ENCODE assay signal across 10 mouse cellular contexts in genomic region chr4:154542568-154542967, GRCm38 (mm10).
DNase-seq lines count a peak whose midpoint lies in the region; ATAC-seq and TF ChIP-seq lines count a peak whose summit lies in the region.
"Had no signal": no experiment of that assay in that cellular context is flagged by ENCODE, and none has a peak within 500 bp of the region (broad histone marks: within the 10 kb centered on the region; RNA-seq: fewer than 3 reads in every experiment).

No protein-coding gene starts in this region.

- 30% methylated on average over 5 of the region's 5 CpGs for WGBS in kidney, embryonic 15.5 days
- whole genome bisulfite sequencing in forebrain, postnatal 0 days, result 39% methylated on average over 5 of the region's 5 CpGs
- 6% methylated on average over 5 of the region's 5 CpGs for WGBS in liver, embryonic 14.5 days (ENCODE audit: insufficient replicate concordance)

- no peak overlapping the region for H3K9ac ChIP-seq in kidney, embryonic 15.5 days
- H3K9ac ChIP-seq in forebrain, postnatal 0 days, result no peak overlapping the region
- H3K9ac ChIP-seq in liver, embryonic 14.5 days (replicated peaks), result peak overlapping the region; percentile 57
- H3K9ac ChIP-seq: embryonic facial prominence, embryonic 12.5 days; midbrain, embryonic 12.5 days had no signal

- TF ChIP-seq EP300 in liver, embryonic 14.5 days (IDR thresholded peaks at IDR 0.05; ENCODE audit: low read depth), result peak; percentile 27; the same call in 1 of the 2 replicates

- no peak for DNase-seq in kidney, postnatal 4 days
- no peak for DNase-seq in forebrain, postnatal 0 days
- peak; percentile 25 to 34 (median 30) for DNase-seq in liver, embryonic 14.5 days (ENCODE audit: low read depth in 3 of 3, low spot score in 3 of 3)
- DNase-seq in left cerebral cortex, postnatal 25 days (ENCODE audit: low spot score in 2 of 2), result no peak
- no peak for DNase-seq in layer of hippocampus, adult 9-11 months
- DNase-seq: gastrocnemius, postnatal 25 days had no signal

- no peak for TF ChIP-seq CTCF in forebrain, postnatal 0 days (IDR thresholded peaks at IDR 0.05; ENCODE audit: low read depth)
- no peak for TF ChIP-seq CTCF in liver, embryonic 14.5 days (IDR thresholded peaks at IDR 0.05; ENCODE audit: low read depth)

- ATAC-seq in kidney, embryonic 15.5 days (replicated peaks; ENCODE audit: low FRiP score), result no peak
- ATAC-seq in common myeloid progenitor, adult 5-6 weeks (replicated peaks; ENCODE audit: low read depth, poor library complexity, severe bottlenecking), result peak; percentile 64
- peak; percentile 19; the same call in 1 of the 2 replicates for ATAC-seq in forebrain, postnatal 0 days
- peak; percentile 44 for ATAC-seq in liver, embryonic 14.5 days (ENCODE audit: insufficient read depth)

- H3K36me3 ChIP-seq in kidney, embryonic 15.5 days, result no peaks in the 10 kb centered on the region
- H3K36me3 ChIP-seq in forebrain, postnatal 0 days (ENCODE audit: insufficient read depth), result no peaks in the 10 kb centered on the region
- H3K36me3 ChIP-seq in liver, embryonic 14.5 days (replicated peaks; ENCODE audit: control insufficient read depth, insufficient read depth, low read depth), result no peaks in the 10 kb centered on the region
- H3K36me3 ChIP-seq: embryonic facial prominence, embryonic 12.5 days; midbrain, embryonic 12.5 days had no signal

- peak overlapping the region; percentile 79; the same call in 1 of the 2 replicates for H3K27ac ChIP-seq in kidney, embryonic 15.5 days
- no peak overlapping the region for H3K27ac ChIP-seq in forebrain, postnatal 0 days (ENCODE audit: low read depth, low read length)
- peak overlapping the region; percentile 70 for H3K27ac ChIP-seq in liver, embryonic 14.5 days
- H3K27ac ChIP-seq: embryonic facial prominence, embryonic 12.5 days; midbrain, embryonic 12.5 days had no signal

- H3K4me3 ChIP-seq in kidney, embryonic 15.5 days (replicated peaks), result no peak overlapping the region
- no peak overlapping the region for H3K4me3 ChIP-seq in forebrain, postnatal 0 days (ENCODE audit: low read depth, low read length)
- no peak overlapping the region; a peak in 1 of 4 replicates for H3K4me3 ChIP-seq in liver, embryonic 14.5 days (ENCODE audit: insufficient read depth in 1 of 2, low read depth in 2 of 2, low read length in 2 of 2)
- H3K4me3 ChIP-seq: embryonic facial prominence, embryonic 12.5 days; midbrain, embryonic 12.5 days had no signal

- intact Hi-C loops in left cerebral cortex, postnatal 25 days (cut with DNase I), result no loop called here

- peaks cover 78% of the 10 kb centered on the region for H3K4me1 ChIP-seq in kidney, embryonic 15.5 days
- peaks cover 12% of the 10 kb centered on the region for H3K4me1 ChIP-seq in forebrain, postnatal 0 days (ENCODE audit: insufficient read depth)
- H3K4me1 ChIP-seq in liver, embryonic 14.5 days (replicated peaks; ENCODE audit: control insufficient read depth in 2 of 2, insufficient read depth in 2 of 2, low read length in 1 of 2), result peaks cover 30 to 32% of the 10 kb centered on the region in 2 experiments

- no peaks in the 10 kb centered on the region for H3K9me3 ChIP-seq in kidney, embryonic 15.5 days (replicated peaks)
- no peaks in the 10 kb centered on the region for H3K9me3 ChIP-seq in forebrain, postnatal 0 days (ENCODE audit: low read length)
- H3K9me3 ChIP-seq in liver, embryonic 14.5 days (ENCODE audit: control insufficient read depth, low read length), result no peaks in the 10 kb centered on the region
- H3K9me3 ChIP-seq: embryonic facial prominence, embryonic 12.5 days; midbrain, embryonic 12.5 days had no signal

- H3K4me2 ChIP-seq in kidney, embryonic 15.5 days, result no peak overlapping the region
- H3K4me2 ChIP-seq in forebrain, postnatal 0 days (ENCODE audit: low read depth), result no peak overlapping the region
- H3K4me2 ChIP-seq in liver, embryonic 14.5 days (ENCODE audit: low read depth), result peak overlapping the region; percentile 58
- H3K4me2 ChIP-seq: embryonic facial prominence, embryonic 12.5 days; midbrain, embryonic 12.5 days had no signal

- peaks cover 93% of the 10 kb centered on the region for H3K27me3 ChIP-seq in kidney, embryonic 15.5 days
- H3K27me3 ChIP-seq in forebrain, postnatal 0 days (ENCODE audit: insufficient read depth, low read length), result no peaks in the 10 kb centered on the region
- no peaks in the 10 kb centered on the region for H3K27me3 ChIP-seq in liver, embryonic 14.5 days (ENCODE audit: control insufficient read depth, insufficient read depth, low read length)

Comparison
In these comparisons a context has a peak if more than half of its experiments do, and no peak if none do; other contexts are left out.
1. DNase-seq: peak in liver, embryonic 14.5 days (3 of 3); none in kidney, postnatal 4 days (0 of 2), forebrain, postnatal 0 days (single experiment), left cerebral cortex, postnatal 25 days (0 of 2) and layer of hippocampus, adult 9-11 months (single experiment).